Mouse (Mus musculus): ENCODE results near the gene Ambra1. TPM values are rescaled to one million over a fixed set of nuclear protein-coding genes. Genes with fewer than 3 reads are reported as not detected.

Ambra1 gene
- polyA plus RNA-seq, 1 experiment from 2014 or later = 21.5 TPM

- no peak for ATAC-seq (ENCODE audit: insufficient read depth, low FRiP score, low TSS enrichment)
- Histone ChIP-seq H3K36me3 (ENCODE audit: control insufficient read depth, insufficient read depth, low read length) (no peaks in the 10 kb centered on the region), H3K27me3 (ENCODE audit: control insufficient read depth, insufficient read depth, low read length) (no peaks in the 10 kb centered on the region), H3K4me1 (ENCODE audit: control insufficient read depth, insufficient read depth, low read length) (peaks cover 6% of the 10 kb centered on the region; the same call in 1 of the 2 replicates), H3K4me3 (ENCODE audit: low read depth, low read length) (no peak overlapping the region), H3K9me3 (ENCODE audit: control insufficient read depth, low read length) (no peaks in the 10 kb centered on the region), H3K9ac (ENCODE audit: low read length) (no peak overlapping the region), H3K27ac (ENCODE audit: low read depth, low read length) (no peak overlapping the region), H3K4me2 (ENCODE audit: low read depth) (no peak overlapping the region)
- 90% methylated on average over 6 of the region's 6 CpGs for WGBS
- no peak for DNase-seq (ENCODE audit: low spot score)
Observed at GRCm38 (mm10) chr2:91705736-91706135, 24.2 kb upstream of the Ambra1 start.

- no peak overlapping the region for H3K4me3 ChIP-seq (ENCODE audit: low read depth, low read length)
Observed at GRCm38 (mm10) chr2:91706456-91706855, 23.5 kb upstream of the Ambra1 start.

GRCm38 (mm10) chr2:91708361-91708760 is 21.6 kb upstream of the Ambra1 start:
- no peak overlapping the region for H3K4me2 ChIP-seq (ENCODE audit: low read depth)
- H3K9me3 ChIP-seq (ENCODE audit: control insufficient read depth, low read length) = no peaks in the 10 kb centered on the region
- DNase-seq (ENCODE audit: low spot score) = no peak
- no peaks in the 10 kb centered on the region for H3K36me3 ChIP-seq (ENCODE audit: control insufficient read depth, insufficient read depth, low read length)
- no peaks in the 10 kb centered on the region for H3K27me3 ChIP-seq (ENCODE audit: control insufficient read depth, insufficient read depth, low read length)
- no peak overlapping the region for H3K4me3 ChIP-seq (ENCODE audit: low read depth, low read length)
- no peak overlapping the region for H3K27ac ChIP-seq (ENCODE audit: low read depth, low read length)
- no peak overlapping the region for H3K9ac ChIP-seq (ENCODE audit: low read length)
- WGBS = 95% methylated on average over 6 of the region's 6 CpGs
- no peak for ATAC-seq (ENCODE audit: insufficient read depth, low FRiP score, low TSS enrichment)
- H3K4me1 ChIP-seq (ENCODE audit: control insufficient read depth, insufficient read depth, low read length) = peaks cover 6% of the 10 kb centered on the region; the same call in 1 of the 2 replicates

More at GRCm38 (mm10) chr2:91706456-91706855, 23.5 kb upstream of the Ambra1 start:
- peaks cover 6% of the 10 kb centered on the region; the same call in 1 of the 2 replicates for H3K4me1 ChIP-seq (ENCODE audit: control insufficient read depth, insufficient read depth, low read length)
- no peak overlapping the region for H3K9ac ChIP-seq (ENCODE audit: low read length)
- no peaks in the 10 kb centered on the region for H3K36me3 ChIP-seq (ENCODE audit: control insufficient read depth, insufficient read depth, low read length)
- no peak overlapping the region for H3K27ac ChIP-seq (ENCODE audit: low read depth, low read length)
- DNase-seq (ENCODE audit: low spot score) (no peak), ATAC-seq (ENCODE audit: insufficient read depth, low FRiP score, low TSS enrichment) (no peak)
- no peaks in the 10 kb centered on the region for H3K27me3 ChIP-seq (ENCODE audit: control insufficient read depth, insufficient read depth, low read length)
- no peaks in the 10 kb centered on the region for H3K9me3 ChIP-seq (ENCODE audit: control insufficient read depth, low read length)
- H3K4me2 ChIP-seq (ENCODE audit: low read depth) = no peak overlapping the region

GRCm38 (mm10) chr2:91710272-91711234 is 19.4 kb upstream of the Ambra1 start, which contains the start of the genes Atg13 and Harbi1:
Gene Atg13, minus strand, starts transcription at chr2:91710576.
Gene Harbi1, plus strand, starts transcription at chr2:91710852.
- Histone ChIP-seq H3K4me1 (ENCODE audit: control insufficient read depth, insufficient read depth, low read length) (peaks cover 6% of the 10 kb centered on the region; the same call in 1 of the 2 replicates), H3K9ac (ENCODE audit: low read length) (peak within 1 kb of the TSS; percentile 78), H3K4me2 (ENCODE audit: low read depth) (peak within 1 kb of the TSS; percentile 87), H3K36me3 (ENCODE audit: control insufficient read depth, insufficient read depth, low read length) (no peaks in the 10 kb centered on the region), H3K27me3 (ENCODE audit: control insufficient read depth, insufficient read depth, low read length) (no peaks in the 10 kb centered on the region), H3K4me3 (ENCODE audit: low read depth, low read length) (peak within 1 kb of the TSS; percentile 80), H3K27ac (ENCODE audit: low read depth, low read length) (0 out of 2 replicates have a peak within 1 kb of the TSS, but pooled peaks have one; percentile 10), H3K9me3 (ENCODE audit: control insufficient read depth, low read length) (no peaks in the 10 kb centered on the region)
- under 1% methylated on average over 66 of the region's 66 CpGs for WGBS
- ATAC-seq (ENCODE audit: insufficient read depth, low FRiP score, low TSS enrichment) (peak; percentile 95), DNase-seq (ENCODE audit: low spot score) (peak; percentile 94)

- DNase-seq (ENCODE audit: low spot score) (no peak), ATAC-seq (ENCODE audit: insufficient read depth, low FRiP score, low TSS enrichment) (no peak)
- peaks cover 2% of the 10 kb centered on the region; the same call in 1 of the 2 replicates for H3K36me3 ChIP-seq (ENCODE audit: control insufficient read depth, insufficient read depth, low read length)
- 8% methylated on average over 8 of the region's 8 CpGs for WGBS
- peaks cover 6% of the 10 kb centered on the region; the same call in 1 of the 2 replicates for H3K4me1 ChIP-seq (ENCODE audit: control insufficient read depth, insufficient read depth, low read length)
- H3K27me3 ChIP-seq (ENCODE audit: control insufficient read depth, insufficient read depth, low read length) = no peaks in the 10 kb centered on the region
- H3K4me2 ChIP-seq (ENCODE audit: low read depth) = peak overlapping the region; percentile 87
- no peaks in the 10 kb centered on the region for H3K9me3 ChIP-seq (ENCODE audit: control insufficient read depth, low read length)
- peak overlapping the region; percentile 80 for H3K4me3 ChIP-seq (ENCODE audit: low read depth, low read length)
- peak overlapping the region; percentile 78 for H3K9ac ChIP-seq (ENCODE audit: low read length)
- H3K27ac ChIP-seq (ENCODE audit: low read depth, low read length) = 0 out of 2 replicates have a peak overlapping the region, but pooled peaks have one; percentile 10
Observed at GRCm38 (mm10) chr2:91711256-91711925, 18.5 kb upstream of the Ambra1 start.

GRCm38 (mm10) chr2:91714921-91715320 is 15.0 kb upstream of the Ambra1 start:
- ATAC-seq (ENCODE audit: insufficient read depth, low FRiP score, low TSS enrichment) (no peak), DNase-seq (ENCODE audit: low spot score) (no peak)
- H3K27ac ChIP-seq (ENCODE audit: low read depth, low read length) = no peak overlapping the region
- H3K9ac ChIP-seq (ENCODE audit: low read length) = no peak overlapping the region
- H3K27me3 ChIP-seq (ENCODE audit: control insufficient read depth, insufficient read depth, low read length) = no peaks in the 10 kb centered on the region
- peaks cover 2% of the 10 kb centered on the region; the same call in 1 of the 2 replicates for H3K36me3 ChIP-seq (ENCODE audit: control insufficient read depth, insufficient read depth, low read length)
- H3K4me1 ChIP-seq (ENCODE audit: control insufficient read depth, insufficient read depth, low read length) = no peaks in the 10 kb centered on the region
- WGBS = 86% methylated on average over 1 of the region's 1 CpGs
- no peak overlapping the region for H3K4me2 ChIP-seq (ENCODE audit: low read depth)
- H3K9me3 ChIP-seq (ENCODE audit: control insufficient read depth, low read length) = no peaks in the 10 kb centered on the region
- no peak overlapping the region for H3K4me3 ChIP-seq (ENCODE audit: low read depth, low read length)

GRCm38 (mm10) chr2:91718276-91718675 is 11.7 kb upstream of the Ambra1 start:
- peaks cover 6% of the 10 kb centered on the region; the same call in 1 of the 2 replicates for H3K36me3 ChIP-seq (ENCODE audit: control insufficient read depth, insufficient read depth, low read length)
- WGBS = 90% methylated on average over 6 of the region's 6 CpGs
- no peak overlapping the region for H3K27ac ChIP-seq (ENCODE audit: low read depth, low read length)
- H3K27me3 ChIP-seq (ENCODE audit: control insufficient read depth, insufficient read depth, low read length) = no peaks in the 10 kb centered on the region
- no peaks in the 10 kb centered on the region for H3K9me3 ChIP-seq (ENCODE audit: control insufficient read depth, low read length)
- no peak overlapping the region for H3K4me3 ChIP-seq (ENCODE audit: low read depth, low read length)
- H3K4me2 ChIP-seq (ENCODE audit: low read depth) = no peak overlapping the region
- no peak overlapping the region for H3K9ac ChIP-seq (ENCODE audit: low read length)
- DNase-seq (ENCODE audit: low spot score) (no peak), ATAC-seq (ENCODE audit: insufficient read depth, low FRiP score, low TSS enrichment) (no peak)
- no peaks in the 10 kb centered on the region for H3K4me1 ChIP-seq (ENCODE audit: control insufficient read depth, insufficient read depth, low read length)

- Histone ChIP-seq H3K4me1 (ENCODE audit: control insufficient read depth, insufficient read depth, low read length) (no peaks in the 10 kb centered on the region), H3K9me3 (ENCODE audit: control insufficient read depth, low read length) (no peaks in the 10 kb centered on the region), H3K36me3 (ENCODE audit: control insufficient read depth, insufficient read depth, low read length) (peaks cover 4% of the 10 kb centered on the region; the same call in 1 of the 2 replicates), H3K4me2 (ENCODE audit: low read depth) (no peak overlapping the region), H3K27me3 (ENCODE audit: control insufficient read depth, insufficient read depth, low read length) (no peaks in the 10 kb centered on the region), H3K9ac (ENCODE audit: low read length) (no peak overlapping the region), H3K4me3 (ENCODE audit: low read depth, low read length) (no peak overlapping the region), H3K27ac (ENCODE audit: low read depth, low read length) (no peak overlapping the region)
- WGBS = 75% methylated on average over 4 of the region's 4 CpGs
- ATAC-seq (ENCODE audit: insufficient read depth, low FRiP score, low TSS enrichment) (no peak), DNase-seq (ENCODE audit: low spot score) (no peak)
Observed at GRCm38 (mm10) chr2:91723382-91723781, 6.6 kb upstream of the Ambra1 start.

All from neural tube, embryonic 11.5 days (tissue).